Mouse (Mus musculus) spleen, postnatal 10 days (tissue): ENCODE results near the gene Pnkp.

Experiments
- DNase-seq, 2 experiments: peaks; one replicate each; pipeline ENCODE4 v3.0.0; 2021 to 2022; ENCODE audit warnings: low spot score in 2 of 2

Gene Pnkp

GRCm38 (mm10) chr7:44900632-44901031 is 43.7 kb downstream of the Pnkp start:
- no peak for DNase-seq

DNA sequence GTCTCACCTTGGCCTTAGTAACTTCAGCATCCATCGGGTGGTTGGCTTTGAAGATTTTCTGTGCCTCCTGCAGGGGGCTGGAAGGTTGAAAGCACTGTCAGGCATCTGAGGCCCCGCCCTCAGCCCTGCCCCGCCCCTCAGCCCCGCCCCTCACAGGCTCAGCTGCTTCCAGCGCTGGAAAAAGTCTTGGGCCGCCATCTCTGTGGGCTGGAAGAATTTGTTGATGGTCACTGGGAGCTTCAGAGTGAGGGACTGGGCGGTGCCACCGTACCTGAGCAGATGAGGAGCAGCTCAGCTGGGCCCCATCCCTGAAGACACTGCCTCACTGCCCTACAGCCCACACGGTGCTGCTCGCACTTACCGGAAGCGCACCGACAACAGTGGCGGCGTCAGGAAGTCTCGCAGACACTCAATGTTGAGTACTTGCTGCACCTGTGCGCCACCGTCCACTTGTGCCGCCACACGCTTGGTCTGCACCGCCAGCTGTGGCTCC is 44.3 kb downstream of the Pnkp start:
- peak; percentile 32 to 61 for DNase-seq

DNA sequence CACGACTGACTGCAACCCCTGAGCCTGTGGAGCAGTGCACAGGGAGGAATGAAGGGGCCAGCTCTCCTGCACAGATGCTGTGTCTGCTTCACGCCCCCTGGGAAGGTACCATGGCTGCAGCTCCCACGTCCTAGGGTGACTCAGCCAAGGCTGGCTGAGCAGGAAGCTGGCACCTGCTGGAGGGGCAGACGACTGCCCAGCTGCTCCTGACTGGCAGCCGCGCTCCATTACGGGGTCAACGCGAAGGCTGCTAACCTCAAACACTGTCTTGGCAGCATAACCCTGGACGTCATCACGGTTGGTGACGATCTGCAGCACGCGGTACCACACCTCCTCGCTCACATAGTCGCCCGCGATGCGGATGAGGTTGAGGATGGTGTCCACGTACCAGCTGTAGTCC is 48.5 kb downstream of the Pnkp start:
- DNase-seq, result no peak

DNA sequence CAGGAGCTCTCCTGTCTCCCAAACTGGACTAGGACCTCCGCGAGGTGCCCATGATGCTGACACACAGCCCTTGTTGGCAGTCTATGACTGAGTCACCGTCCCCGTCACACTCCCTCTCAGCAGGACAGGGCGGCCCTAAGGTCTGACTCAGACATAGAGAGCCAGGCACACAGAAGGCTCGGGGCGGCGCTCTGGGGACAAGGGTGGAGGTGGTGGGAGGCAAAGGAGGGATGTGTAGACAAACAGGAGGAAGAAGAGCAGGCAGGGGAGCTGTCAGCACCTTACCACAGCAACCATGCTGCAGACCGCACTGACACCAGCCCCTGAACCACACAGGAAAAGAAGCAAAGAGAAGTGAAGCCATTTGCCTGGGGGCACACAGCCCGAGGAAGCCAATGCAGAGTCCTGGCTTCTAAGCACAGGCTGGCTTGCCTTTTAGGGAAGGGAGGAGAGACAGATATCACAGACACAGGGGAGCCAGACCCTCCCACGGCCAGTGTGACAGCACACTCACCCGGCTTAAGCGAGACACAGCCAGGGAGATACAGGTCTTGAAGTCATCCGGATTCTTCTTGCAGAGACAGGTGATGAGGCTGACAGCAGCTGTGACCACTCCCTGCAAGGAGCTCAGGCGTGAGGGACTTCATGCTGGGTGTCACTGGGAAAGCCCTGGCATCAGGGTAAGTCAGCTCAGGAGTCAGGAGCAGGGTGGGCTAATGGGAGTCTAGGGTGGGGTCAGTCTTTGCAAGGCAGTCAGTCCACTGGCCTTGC is 52.0 kb downstream of the Pnkp start:
- no peak for DNase-seq
